Mouse (Mus musculus) frontal cortex, postnatal 10 days (tissue): ENCODE data around the gene Pknox2.

Source experiments
- DNase-seq, 2 experiments: peaks; one replicate each; pipeline ENCODE4 v3.0.0; 2022; ENCODE audit warnings: low spot score in 2 of 2, mixed read lengths in 1 of 2

Gene Pknox2

DNA sequence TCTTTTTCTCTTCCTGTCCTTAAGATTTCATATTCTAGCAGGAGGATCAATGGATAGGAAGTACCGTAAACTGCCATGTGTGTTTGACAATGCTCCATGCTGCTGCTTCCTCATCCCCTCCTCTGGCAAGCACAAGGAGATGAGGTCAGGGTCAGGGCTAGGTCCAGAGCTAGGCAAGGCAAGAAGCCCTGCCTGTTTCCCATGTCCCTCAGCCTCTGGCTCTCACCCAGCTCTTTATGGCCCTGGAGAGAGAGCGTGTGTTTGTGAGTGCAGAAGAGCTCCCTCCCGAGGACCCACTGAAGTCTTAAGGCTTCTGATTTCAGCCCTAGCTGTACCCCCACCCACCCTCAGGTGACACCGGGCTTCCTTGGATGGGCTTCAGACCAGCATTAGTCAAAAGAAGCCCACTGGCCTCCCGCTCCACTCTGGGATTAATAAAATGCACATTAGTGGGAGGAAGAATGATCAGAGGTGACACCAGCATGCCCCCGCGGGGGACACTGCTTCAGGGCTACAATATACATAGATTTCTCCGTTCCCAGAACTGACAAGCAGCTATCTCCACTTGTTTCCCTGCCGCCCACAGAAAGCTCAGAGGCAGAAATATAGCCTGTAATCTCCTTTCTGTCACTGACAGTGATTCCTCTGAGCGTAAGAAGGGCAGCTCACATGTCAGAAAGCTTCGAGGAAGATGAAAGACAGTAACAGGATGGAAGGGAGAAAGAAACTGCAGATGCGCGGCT, 156.4 kb downstream of the Pknox2 start:
- DNase-seq, result no peak

DNA sequence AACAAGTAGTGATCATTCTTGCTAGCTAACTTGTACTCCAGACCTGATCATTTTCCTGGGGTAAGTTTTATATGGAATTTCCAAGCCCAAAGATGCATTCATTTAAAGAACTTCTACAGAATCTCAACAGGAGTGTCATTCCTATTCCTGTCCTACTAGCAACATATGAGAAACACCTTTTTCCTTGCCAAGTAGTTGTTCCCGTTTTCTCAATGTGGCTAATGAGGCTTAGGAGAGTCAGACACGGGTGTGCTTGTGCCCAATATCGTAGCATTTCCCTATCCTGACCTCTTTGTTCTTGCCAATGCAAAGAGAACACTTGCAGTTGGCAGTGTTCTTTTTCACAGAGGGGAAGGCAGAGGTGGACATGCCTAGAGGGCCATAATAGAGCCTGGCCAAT, 157.2 kb downstream of the Pknox2 start:
- no peak for DNase-seq

DNA sequence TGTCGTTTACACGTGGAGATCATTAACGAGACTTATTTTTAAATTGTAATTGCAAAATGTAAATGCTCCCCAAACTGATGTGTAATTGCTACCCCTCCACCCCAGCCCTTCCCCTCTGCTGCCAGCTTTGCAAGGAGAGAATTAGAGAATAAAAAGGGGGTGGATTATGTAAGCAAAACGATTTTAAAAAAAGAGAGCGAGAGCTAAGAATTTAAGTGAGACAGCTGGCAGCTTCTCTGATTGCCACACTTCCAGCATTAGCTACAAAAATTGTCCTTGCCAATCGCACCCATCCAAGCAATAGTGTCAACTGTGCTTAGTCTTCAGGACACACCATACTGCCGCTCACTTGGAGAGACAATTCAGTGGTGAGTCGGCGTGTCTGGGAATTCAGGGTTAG, 162.0 kb downstream of the Pknox2 start:
- peak; percentile 31 to 53 for DNase-seq

DNA sequence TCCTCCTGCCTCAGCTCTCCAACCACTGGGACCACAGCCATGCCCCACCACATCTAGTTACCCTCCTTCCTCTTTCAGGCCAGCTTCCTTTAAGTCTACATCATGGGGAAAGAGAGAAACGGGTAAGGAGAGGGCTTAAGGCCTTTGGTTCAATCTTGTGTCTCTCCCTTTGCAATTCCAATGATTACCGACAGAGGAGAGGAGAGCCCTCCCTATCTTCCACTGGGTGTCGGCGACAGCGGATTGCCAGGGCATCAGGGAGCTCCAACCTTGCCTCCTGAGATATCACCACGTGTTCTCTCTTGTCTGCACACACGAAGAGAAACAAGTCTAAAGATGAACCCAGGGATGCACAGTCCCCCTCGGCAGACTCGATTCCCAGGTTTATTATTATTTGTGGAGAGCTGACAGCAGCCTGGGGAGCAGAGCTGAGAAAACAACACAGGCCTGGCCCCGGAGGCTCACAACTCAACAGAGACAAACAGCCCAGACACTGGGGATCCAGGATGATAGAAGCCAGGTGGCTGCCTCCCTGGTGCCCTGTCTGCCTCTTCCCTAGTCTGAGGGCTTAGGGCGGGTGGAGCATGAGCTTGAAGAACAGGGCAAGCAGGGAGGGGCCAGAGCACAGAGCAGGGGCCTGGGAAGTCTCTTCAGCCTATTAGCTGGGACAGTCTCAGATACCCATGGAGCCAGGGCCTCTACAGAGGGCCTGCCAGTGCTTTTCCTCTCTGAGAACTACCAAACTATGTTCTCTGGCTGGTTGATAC, 170.4 kb downstream of the Pknox2 start:
- DNase-seq, result no peak

DNA sequence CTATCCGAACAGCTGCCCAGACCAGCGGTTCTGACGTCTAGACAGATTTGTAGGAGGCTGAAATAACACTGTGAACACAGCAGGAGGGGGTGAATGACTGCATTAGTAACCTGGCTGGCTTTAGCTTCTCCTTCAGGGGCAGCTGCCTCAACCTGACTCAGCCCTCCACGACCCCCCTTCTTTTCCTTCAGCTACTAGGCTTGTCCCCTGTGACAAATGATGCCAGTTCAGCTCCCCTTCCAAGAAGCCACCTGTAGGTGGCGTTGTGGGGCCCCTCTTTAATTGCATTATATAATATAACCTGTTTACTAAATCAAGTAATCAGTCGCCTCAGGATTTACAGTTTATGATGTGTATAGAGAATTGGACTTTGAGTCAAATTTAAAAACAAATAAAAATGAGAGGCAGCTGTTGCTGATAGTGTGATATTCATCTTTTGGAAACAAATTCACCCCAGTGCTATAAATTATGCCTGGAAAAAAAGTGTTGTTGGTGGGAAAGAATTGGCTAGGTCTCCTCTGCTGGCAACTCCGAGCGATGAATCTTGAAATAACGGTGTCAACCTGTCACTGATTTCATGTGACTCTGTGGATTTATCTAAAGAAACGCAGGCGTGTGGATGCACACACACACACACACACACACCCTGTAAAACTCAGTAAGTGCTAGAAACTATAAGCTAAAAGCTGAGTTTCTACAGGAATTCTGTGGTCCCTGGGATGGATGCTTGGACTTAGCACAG, 173.6 kb downstream of the Pknox2 start:
- DNase-seq, result no peak

DNA sequence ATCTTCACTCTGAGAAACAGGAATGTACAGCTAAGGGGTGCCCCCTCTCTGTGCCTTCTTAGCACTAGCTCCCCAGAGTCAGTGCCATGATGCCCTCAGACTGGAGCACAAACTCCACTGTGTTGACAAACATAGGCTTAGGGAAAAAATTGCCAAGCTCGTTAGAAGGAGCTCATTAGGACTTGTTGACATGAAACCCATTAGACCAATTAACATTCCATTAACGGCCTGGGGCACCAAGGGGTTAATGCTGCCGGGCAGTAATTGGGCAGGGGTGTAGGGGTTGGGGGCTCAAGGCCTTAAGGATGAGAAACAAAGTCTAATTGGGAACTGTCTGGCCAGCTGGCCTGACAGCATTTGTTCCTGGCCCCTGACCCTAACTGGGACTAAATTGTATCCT, 175.1 kb downstream of the Pknox2 start:
- DNase-seq, result no peak

DNA sequence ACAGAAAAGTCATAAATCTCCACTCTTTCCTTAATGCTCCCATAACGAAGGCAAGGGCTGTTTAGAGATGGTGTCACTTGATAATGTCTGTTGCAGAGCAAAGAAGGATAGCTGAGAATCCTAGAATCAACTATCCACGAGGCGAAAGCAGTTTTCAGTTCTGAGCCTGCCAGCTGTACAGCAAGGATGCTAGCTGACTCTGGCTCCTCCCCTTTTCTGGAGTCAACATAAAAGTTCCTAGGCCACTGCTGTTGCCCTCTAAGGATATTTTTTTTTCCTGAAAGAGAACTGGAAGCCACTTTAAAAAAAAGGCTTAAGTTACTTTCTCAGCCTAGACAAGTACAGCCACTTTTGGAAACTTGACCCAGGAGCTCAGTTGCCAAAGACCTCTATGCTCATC, 176.1 kb downstream of the Pknox2 start:
- no peak for DNase-seq

DNA sequence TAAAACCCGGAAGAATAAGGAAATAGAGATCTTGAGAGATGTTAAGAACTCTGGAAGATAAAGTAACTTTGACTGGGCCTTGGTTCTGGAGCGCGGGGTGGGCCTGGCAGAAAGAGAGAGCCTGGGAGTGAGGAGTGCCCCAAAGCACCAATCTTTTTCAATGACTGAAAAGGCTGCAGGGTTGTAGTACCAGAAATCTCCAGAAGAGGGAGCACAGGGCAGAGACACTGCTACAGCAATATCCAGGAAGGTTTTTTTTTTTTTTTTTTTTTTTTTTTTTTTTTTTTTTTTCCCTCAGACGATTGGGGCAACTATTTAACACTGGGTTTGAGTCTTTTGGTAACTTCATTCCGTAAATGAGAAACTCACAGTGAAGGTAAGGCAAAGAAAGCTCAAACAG, 176.6 kb downstream of the Pknox2 start:
- peak; percentile 63 to 83 for DNase-seq

DNA sequence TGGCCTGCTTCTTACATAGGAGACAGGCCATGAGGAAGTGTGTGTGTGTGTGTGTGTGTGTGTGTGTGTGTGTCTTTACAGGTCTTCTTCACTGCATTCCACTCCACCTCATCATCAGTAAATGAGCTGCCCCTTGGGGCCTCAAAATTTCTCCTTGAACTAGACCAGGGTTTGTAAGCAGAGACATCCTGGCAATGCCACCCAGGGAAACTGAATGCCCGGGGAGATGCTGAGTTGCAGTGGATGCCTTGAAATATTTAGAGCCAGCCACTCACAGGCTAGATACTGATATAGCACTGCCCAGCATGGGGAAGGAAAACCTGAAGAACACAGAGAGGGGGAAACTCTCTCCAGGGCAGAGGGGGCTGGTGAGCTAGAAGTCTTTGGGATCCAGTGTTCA, 178.1 kb downstream of the Pknox2 start:
- no peak for DNase-seq

DNA sequence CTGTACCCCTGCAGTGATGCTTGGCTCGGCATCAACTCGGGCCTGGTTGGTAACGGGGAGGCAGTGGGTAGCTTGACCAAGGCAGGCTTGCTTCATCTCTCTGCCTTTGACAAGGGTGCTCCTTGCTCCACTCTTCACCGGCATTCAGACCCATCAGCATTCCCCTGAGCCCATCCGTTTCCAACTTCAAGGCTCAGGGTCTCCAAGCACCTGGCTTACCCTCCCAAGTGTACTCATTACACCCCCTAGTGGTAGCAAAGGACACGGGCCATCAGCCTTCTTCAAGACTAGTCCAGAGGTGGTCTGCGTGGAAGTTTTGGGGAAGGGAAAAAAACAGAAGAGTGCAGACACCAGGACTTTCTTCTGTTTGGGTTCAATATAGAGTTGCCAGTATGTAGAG, 178.5 kb downstream of the Pknox2 start:
- DNase-seq, result peak in 1 of 2 experiments; percentile 48

DNA sequence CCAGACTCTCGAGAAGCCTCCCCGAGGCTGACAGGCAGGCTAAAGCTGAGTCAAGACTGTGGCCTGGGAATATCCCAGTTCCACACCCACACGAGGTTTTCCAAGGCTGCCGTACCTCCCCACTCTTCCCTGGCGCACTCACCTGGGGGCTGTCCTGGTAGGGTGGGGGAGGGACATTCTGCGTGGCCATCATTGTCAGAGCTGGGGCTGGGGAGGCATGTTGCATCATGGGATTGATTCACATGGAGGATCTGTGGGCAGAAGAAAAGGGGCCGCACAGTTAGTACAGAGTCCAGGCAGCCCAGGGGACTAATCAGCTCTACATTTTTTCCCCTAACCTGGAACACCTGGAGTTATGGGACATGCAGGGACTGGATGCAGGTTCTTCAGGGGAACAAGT, 179.0 kb downstream of the Pknox2 start:
- DNase-seq, result no peak

DNA sequence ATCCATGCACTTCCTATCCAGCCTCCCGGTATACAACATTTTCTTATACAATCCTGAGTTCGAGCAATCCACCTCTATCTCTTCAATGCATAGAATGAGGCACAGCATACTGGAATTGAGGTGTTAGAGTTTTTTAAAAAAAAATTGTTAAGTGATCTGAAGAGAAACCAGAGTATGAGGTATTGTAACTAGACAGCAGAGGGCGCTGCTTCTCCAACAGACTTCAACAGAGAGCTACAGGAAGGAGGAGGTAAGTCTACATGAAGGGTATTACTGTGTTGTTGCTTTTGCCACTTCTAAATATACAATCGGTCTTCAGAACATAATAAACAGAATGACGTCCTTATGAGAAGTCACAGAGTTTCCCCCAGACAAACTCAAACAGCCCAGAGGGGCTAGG, 181.5 kb downstream of the Pknox2 start:
- peak in 1 of 2 experiments; percentile 50 for DNase-seq

DNA sequence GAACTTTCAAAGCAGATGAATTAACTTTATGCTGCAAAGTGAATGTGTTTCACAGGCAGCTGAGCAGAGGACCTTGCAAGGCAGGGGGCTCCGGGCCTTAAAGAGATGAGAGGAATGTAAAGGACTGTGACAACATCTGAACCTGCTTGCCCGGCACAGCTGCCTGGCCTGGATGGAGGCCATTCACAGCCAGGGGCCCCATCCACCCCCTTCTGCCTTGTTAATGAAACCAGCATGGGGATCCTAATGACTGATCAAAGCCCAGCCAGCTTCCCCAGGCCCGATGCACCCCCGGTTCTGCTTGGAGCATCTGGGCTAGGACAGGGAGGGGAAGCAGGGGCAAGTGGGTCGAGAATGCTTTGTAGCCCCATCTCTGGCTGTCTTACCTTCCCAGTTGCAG, 183.0 kb downstream of the Pknox2 start:
- no peak for DNase-seq

DNA sequence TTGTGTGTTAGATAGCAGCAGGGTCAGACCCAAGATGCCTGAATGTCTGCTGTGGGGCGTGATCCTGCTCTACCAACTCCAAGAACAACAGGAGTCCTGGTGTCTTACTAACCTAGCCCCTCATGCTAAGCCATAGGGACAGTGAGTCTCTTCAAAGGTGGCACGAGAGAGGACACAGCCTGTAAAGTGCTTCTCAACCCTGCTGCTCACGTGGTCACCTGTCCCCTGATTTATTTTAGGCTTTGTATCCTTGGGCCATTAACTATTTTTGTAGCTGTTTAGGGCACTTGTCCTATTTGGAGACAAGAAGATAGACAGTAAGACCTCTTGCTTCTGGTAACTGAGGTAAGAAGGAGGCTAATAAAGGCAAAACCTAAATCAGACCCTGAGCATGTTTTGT, 183.7 kb downstream of the Pknox2 start:
- DNase-seq, result no peak

DNA sequence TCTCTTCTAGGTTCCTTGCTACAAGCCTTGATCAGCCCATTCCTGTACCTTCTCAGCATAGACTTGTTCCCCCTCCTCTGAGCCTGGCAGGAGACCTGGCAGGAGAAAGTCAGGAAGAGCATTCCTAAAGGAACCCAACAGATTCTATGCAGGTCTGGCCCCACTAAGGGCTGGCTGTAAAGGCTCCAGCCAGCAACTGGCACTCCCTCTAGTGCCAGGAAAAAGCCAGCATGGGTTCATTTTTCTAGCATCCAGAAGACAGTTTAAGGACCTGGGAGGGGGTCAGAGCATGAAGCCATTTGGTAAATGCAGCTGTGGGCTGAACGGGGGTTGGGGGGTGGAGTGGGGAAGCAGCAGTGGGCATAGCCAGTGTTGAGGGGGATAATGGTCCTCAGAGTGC, 185.3 kb downstream of the Pknox2 start:
- no peak for DNase-seq

DNA sequence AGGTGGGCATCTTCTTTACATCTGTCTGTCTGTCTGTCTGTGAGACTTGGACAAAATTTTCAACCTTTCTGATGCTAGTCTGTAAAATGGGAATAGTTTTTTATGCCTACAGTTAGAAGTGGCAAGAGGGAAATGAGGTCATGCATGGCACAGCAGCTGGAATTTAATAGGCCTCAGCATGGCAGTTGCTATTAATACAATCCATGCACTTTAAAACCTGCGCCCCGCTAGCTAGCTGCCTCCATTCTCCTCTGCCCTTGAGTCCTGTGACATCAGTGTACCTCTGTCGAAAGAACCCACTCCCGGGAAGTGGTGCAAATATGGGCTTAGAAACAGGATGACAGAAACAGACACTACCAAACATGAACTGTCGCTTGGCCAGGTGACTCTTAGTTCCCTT, 186.1 kb downstream of the Pknox2 start:
- DNase-seq, result no peak

DNA sequence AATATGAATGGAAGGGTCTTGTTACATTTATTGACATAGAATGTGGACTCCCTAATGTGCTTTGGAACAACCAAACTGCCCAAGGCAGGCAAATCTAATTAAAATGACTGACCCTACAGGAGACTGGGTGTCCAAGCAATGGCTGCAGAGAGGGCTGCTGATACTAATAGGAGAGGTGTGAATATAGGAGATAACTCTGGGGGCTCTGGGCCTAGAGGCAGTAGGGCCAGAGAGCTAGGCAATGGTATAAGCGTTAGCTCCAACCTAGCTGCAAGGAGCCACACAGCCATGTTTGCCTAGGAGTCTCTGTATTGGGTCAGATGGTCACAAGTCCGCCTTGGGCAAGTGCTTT, 196.1 kb downstream of the Pknox2 start:
- no peak for DNase-seq

DNA sequence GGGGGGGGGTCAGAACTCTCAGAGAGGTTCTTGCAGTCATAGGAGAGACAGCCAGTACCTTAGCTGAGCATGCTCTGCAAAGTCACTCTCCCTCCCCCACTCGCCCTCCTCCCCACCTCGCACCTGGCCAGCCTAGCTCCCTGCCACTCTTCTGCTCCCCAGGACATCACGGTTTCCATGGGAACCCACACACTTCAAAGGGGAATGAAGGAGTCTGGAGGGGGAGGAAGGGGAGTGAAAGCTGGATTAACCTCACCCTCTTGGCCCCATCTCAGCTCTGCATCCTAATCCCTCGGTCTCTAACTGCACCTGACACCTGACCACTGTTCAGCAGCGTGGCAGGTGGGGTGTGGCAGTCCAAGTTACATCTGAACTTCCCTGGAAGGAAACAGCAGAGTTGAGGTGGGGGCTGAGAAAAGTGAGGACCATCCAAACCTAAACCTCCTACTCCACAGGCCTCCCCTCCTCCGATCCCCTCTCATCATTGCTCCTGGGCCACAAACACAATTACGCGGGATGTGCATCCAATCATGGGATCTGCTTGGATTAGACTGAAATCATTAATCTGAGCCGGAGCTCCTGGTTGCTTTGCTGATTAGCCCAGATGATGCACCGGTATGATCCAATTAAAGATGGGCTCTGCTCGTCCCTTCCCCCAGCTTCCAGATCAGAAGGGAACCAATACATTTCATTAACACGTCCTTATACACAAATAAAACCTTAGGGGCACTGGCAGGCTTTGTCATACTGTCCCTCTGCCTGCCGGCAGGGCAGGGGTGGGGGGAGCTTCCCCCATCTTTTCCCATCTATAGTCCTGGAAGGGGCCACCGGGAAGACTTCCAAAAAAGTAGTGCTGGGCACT, 196.7 kb downstream of the Pknox2 start:
- DNase-seq, result no peak

DNA sequence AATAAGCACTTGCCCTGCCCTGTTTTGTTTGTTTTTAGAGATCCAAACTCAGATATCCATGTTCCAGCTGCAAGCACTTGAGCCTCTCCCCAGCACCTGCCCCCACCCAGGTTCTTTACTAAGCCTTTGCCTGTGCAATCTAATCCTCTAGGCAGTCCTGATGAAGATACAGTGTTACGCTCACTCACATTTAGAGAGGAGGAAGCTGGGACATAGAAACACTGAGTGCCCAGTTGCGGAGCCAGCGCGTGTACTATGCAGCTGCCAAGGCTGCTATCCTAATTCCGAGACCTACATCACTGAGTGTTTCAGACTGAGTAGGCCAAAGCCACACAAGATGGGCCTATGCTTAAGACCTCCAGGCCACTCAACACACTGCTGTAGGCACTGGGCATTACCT, 199.0 kb downstream of the Pknox2 start:
- no peak for DNase-seq

DNA sequence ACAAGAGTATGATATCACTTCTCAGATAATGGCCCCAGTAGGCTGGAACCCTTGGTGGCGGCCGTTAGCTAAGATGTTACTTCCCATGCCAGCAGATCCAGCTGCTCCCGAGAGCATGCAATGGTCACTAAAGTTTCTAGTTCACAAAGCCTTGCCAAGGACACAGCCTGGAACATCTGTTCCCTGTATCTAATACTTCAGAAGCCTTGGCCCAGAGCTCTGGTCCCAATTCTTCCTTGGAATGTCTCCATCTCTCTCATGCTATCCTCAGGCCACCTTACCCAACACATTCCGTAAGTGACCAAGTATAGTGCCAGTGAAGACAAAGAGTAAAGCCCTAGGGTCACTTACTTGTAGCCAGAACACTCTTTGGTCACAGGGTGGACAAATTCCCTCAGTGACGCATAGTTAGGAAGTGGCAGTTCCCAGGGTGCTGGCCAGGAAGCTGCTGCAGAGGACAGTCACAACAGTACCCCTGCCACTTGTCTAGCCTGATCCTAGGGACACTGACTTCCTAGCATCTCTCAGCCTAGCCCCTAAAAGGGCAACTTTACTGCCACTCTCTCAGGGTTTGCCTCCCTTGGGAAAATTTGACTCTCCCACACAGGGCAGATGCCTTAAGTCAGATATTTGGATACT, 200.0 kb downstream of the Pknox2 start:
- DNase-seq, result no peak

DNA sequence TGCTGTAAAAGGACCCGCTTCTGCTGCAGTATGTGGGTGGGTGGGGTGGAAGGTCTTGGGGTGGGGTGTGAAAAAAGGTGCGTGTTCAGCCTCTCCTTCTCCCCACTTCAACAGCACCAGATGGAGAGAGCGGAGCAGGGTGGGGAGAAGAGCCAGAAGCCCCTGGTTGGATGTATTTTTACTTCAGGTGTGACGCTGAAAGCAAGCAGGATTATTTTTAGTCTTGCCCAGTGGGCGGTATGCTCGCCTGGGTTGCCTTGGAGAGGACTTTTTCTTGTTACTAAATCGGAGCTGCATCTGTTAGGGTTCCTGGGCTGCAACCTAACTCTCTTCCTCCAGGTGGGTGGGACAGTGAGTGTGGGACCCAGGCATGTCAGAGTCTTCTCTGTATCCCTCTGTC, 202.4 kb downstream of the Pknox2 start:
- peak; percentile 74 to 85 for DNase-seq
